Mouse (Mus musculus): ENCODE measurements around the gene Gm826. TPM values are rescaled to one million over a fixed set of nuclear protein-coding genes. Genes with fewer than 3 reads are reported as not detected.
A peak's percentile ranks its signal among the peaks of the same experiment; 100 is the strongest.

Gene Gm826
- total RNA-seq, 2 experiments from 2014 or later = 6.1 to 6.2 TPM

DNA sequence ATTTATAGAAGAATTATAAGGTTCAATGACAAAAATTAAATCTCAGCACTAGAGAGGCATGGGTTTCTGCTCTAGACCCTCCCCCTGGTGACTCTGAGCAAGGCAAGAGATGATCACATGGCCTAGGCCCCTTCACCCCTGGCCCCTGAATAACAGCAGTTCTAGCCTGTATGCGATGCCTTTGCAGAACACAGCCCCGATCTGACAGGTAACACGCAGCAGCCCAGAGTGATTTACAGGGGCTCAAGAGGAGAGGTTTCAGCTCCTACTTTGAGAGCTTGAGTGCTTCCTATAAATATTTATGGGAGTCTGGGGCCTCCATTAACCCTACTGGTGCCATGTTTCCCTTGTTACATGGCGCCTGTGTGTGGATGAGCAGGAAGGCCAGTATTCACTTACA lies 23.5 kb upstream of the Gm826 start:
- intact Hi-C loops (cut with DNase I) = no loop called here
- DNase-seq = no peak

DNA sequence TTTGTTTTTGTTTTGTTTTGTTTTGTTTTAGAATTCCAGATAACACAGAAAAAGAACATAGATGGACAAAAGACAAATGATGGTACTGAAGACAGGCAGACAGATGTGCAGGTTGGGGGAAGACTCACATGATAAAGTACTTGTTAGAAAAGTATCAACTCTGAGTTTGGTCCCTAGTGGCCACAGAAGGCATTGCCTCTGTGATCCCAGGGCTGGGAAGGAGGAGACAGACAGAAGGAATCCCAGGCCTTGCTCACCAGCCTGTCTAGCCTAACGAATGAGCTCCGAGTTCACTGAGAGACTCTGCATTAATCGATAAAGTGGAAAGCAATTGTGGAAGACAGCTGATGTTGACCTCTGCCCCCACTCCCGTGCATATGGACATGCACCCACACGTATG lies 22.2 kb upstream of the Gm826 start:
- intact Hi-C loops (cut with DNase I) = no loop called here

DNA sequence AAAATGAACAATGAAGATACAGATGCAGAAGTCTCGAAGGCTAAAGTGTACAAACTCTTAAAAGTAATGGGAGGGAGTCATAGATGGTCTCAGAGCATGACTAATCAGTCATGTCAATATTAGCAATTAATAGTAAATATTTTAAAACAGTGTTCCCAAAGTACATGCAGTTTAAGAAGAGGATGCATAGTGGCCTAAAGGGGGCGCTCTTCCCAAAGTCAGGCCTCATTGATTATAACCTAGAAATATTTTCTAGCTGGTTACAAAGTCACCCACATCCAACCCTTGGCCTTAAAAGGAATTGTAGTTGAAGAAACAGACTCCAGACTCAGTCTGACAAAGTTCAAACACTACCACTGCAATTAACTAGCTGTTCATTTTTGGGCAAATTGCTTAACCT lies 20.4 kb upstream of the Gm826 start:
- intact Hi-C loops (cut with DNase I) = no loop called here
- DNase-seq = no peak

More for the DNA sequence above, 22.2 kb upstream of the Gm826 start:
- no peak for DNase-seq

DNA sequence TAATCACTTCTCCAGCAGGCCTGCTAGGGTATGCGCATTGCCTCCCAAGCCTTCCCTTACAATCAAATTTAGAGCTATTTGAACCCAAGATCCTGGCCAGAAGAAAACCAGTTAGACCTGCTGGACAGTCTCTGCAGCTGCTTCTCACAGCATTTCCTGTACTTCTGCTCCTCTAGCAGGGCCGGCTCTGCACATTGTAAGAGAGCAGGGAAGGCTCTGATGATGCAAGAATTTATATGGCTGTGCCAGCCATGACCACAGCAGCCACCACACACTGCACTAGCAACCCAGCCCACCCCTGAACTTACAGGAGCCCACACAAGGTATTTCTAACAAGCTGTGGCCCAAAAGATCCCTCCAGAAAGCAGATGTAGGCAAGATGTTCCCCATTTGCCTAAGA lies 19.6 kb upstream of the Gm826 start:
- no peak for DNase-seq
- intact Hi-C loops (cut with DNase I) = no loop called here

DNA sequence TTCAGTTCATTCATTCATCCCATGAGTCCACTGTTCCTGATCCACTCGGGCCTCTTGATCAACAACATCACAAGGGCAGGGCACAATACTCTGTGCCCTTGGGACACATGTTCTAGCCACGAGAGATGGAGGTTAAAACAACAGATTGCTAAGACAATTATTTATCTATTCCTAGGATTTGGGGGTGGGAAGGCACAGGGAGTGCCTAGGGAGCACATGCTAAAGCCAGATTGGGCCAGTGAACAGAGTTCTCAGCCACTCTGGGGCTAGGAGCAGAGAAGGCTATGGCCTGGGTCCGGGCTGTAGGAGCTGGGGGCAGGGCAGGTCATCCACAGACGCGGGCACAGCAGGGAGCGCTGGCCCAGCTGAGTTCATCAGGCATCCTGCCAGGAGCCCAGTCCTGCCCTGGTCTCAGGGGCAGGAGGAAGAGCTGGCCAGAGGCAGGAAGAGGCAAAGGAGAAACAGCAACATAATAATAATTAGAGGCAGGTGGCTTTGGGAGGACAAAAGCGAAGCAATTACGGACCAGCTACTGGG lies 17.1 kb upstream of the Gm826 start:
- intact Hi-C loops (cut with DNase I) = no loop called here
- DNase-seq = peak in 1 of 2 experiments; percentile 62

DNA sequence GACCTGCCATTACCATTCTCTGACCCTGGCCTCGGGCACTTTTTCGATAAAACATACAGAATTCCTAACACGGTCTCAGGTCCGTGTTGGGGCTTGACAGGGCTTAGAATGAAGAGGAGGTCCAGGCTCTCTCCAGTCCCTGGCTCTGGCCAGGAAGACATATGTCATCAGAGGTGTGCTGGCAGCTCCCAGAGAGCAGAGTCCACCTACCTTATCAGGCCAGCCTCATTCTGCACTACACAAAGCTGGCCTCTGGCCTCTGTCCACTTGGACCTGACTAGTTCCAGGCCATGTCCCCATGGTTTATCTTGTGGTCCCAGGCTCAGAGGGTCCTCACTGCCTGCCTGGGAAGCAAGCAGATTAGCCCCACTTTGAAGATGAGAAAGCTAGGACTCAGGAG lies 15.6 kb upstream of the Gm826 start:
- intact Hi-C loops (cut with DNase I) = no loop called here
- DNase-seq = no peak

DNA sequence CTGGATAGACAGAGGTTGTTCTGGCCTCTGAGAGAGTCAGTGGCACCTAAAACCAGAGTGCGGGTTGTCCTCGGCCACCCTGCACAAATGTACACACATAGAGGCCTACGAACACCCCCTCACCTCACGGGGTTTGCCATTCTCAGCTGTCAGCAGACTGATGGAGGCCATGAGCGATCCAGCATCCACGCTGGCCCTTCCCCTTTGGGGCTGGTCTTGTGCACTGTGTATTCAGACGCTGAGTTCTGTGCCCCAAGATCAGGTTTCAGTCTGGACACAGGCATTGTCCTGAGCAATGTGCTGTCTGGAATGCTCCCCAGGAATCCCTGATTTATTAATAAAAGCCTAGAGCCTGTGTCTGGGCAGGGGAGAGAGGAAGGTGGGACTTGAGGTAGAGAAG lies 14.8 kb upstream of the Gm826 start:
- DNase-seq = no peak
- intact Hi-C loops (cut with DNase I) = no loop called here

DNA sequence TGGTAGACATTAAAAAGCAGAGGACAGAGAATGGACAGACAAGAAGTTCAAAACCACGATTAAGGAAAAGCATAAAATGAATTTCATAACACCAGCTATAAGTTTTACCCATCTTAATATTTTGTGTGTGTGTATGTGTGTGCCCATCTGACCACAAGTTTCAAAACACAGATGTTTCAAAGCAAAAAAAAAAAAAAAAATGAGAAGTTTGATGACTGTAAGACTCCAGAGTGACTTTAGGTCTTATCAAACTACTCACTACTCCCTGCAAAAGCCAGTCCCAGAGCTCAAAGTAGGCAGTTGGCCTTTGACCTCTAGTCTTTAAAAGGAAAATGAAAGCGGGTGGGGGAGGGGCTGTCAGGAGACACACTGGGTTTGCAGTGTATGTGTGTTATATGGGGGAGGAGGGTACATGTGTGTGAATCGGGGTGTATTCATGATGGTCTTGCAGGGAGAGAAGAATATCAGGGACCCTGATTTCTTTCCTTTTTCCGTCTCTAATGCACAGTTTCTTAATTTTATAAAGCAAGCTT lies 14.2 kb upstream of the Gm826 start:
- intact Hi-C loops (cut with DNase I) = no loop called here

DNA sequence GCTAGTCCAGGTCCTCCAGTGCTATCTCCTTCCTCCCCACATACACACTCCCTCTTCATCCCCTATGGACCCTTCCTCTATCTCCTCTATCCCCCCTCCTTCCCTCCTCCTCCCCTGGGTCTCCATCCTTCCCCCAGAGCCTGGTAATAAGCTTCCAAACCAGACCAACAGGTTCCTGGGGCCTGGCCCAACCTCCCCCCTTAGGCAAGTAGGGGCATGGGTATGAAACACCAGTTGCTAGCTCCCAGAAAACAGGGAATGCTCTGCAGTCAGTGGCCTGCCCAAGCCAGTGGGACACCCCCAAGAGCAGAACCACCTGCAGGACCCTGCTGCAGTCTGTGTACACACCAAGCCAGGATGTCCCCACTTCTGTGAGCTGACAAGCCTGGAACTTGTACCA lies 11.7 kb upstream of the Gm826 start:
- intact Hi-C loops (cut with DNase I) = no loop called here
- DNase-seq = no peak

More for the DNA sequence above, 14.2 kb upstream of the Gm826 start:
- no peak for DNase-seq

DNA sequence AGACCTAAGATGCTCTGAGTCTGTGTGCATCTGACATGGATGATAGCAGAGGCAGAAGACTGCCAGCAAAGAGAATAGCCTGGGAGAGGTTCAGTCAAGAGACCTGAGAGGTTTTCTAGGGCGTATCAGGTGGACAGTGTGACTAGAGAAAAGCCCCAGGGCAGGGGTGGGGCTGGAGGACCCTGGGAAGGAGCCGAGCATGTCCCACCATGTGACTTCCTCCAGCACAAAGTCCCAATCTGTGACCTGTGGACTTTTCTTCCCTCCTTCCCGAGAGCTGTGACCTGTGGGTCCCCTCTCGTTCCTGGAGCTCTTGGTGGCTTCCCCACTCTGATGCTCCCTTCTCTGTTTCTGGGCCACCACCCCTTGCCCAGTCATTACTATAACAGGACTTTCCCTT lies 6.2 kb upstream of the Gm826 start:
- intact Hi-C loops (cut with DNase I) = no loop called here
- no peak for DNase-seq

DNA sequence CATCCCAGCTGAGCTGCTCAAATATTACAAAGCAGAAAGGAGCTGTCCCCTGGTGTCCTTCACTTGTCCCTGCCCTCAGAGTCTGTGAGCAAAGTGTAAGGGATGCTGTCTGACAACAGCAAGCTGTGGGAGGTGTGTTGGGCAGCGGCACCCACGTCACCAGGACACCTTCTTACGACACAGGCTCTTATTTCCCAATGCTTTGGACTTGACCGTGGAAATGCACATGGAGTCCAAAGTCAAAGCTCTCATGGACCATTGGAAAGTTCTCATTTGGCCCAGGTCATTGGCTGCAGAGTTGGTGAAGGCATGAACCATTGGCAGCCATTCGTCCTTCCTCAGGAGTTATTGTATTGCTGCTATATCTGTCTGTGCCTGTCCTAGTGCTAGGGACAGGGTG lies 5.6 kb upstream of the Gm826 start:
- intact Hi-C loops (cut with DNase I) = no loop called here
- no peak for DNase-seq

DNA sequence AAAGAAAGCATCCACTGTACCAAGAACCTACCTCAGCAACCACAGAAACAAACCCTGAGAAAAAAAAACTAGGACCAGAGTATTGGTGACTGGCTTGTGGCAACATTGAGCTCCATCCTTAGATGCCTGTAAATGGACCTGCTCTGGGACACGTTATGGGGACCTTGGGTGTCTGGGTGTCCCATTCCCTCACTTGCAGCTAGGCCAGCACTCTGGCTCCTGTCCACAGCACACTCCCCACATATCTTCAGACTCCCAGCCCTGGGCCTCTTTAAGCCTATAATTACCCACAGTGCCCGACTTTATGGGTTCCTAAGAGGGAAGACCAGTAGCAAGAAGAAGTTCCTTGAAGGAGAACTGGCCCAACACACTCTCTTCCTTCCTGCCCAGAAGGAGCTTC lies 2.1 kb upstream of the Gm826 start:
- intact Hi-C loops (cut with DNase I) = no loop called here
- no peak for DNase-seq

DNA sequence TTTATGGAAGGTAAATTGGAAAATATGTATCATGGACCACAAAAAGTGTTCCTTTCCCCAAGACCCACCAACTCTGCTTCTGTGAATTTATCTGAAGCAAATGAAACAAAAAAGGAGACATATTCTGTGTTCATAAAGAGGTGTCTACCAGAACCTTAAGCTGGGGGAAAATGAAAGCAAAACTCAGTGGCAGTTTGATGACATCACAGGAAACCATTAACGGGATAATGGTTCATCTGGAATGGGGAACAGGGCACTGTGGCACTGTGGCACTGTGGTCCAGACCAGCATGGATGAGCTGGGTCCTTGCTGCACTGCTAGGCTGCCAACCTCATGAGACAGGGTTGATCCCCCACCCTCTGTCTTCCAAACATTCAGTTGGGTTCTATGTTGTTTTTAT lies 1.1 kb upstream of the Gm826 start:
- intact Hi-C loops (cut with DNase I) = no loop called here

DNA sequence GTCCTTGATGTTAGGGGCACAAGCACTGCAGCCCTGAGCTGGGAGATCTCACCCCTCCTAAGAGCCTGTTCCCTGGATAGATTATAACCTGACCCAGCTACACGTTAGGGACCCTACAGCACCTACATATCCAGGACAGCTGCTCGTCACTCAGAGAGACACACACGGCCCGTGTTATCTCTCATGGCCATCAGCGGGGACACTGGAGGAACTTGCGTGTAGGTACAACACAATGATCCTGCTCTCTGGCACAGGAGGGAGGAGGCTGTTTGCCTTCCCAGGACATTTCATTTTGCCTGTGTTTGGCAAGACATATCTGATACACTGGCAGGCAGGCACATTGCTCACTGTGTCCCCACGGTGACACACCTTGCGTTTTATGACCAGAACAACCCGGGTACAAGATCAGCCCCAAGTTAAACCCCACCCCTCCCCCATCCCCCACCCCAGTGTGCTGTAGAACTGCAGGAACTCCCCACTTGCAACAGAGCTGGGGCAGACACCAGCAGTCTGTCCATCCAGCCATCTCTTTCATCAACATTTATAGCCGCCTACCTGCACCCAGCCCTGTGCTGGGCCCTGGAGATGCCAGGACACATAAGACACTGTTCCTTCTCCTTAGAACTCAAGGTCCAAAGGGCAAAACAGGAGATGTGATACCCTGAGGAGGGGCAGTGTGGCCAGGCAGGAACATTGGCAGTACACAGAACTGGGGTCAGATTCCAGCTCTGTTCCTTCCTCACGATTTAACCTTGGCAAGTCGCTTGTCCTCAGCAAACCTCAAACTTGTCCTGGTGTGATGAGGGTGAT lies 1.2 kb downstream of the Gm826 start:
- no peak for DNase-seq
- intact Hi-C loops (cut with DNase I) = no loop called here

More for the DNA sequence above, 1.1 kb upstream of the Gm826 start:
- no peak for DNase-seq

DNA sequence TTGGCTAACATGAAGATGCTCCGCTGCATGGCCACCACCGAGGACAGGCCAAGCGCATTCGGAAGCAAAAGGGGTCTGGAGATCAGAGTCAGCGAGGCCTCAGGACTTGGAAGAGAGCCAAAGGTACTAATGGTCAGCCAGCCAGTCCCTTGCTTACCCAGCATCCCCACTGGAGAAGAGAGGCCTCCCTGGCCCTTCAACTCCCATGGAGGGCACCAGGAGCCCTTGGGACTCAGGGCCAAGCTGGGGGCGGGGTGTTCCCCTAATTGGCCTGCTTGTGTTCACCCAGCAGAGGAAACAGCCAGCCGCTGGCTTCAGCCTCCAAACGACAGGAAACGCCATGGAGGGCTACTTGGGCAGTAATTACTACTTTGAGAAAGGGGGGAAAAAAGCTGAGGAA lies 5.1 kb downstream of the Gm826 start:
- DNase-seq = no peak
- intact Hi-C loops (cut with DNase I) = no loop called here

DNA sequence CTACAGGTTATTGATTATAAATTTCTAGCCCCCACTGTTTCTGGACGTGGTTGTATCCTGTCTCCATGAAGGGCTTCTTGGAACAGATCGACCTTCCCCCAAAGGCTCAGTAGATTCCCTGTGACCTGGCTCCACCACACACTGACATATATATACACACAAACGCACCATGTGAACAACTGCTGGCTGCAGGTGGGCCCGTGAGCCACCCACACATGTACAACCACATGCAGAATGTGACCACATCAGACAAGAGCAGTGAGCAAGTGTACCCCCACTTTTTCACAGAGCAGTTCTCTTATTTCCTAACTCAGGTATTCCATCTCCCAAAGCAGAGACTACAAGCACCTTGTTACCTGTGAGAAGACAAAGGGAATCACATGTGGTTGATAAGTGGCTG lies 6.2 kb downstream of the Gm826 start:
- intact Hi-C loops (cut with DNase I) = no loop called here
- DNase-seq = no peak

DNA sequence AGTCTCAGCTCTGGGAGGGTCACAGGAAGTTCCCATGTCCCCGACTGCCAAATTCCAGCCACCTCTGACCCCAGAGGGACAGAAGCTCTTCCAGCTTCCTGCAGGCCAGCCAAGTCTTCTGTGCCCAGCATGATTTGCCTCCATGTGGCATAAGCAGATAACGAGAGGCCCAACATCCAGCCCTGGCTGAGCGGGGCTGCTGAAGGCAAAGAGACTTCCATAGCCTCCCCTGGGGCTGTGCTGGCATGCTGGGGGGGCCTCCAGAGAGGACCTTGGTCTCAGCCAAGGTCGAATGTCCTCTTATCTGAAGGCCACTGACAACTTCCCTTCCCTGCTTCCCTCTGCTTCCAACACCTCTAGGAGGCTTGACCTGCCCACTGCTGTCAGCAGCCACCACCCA lies 6.8 kb downstream of the Gm826 start:
- intact Hi-C loops (cut with DNase I) = no loop called here
- peak; percentile 67 for DNase-seq

DNA sequence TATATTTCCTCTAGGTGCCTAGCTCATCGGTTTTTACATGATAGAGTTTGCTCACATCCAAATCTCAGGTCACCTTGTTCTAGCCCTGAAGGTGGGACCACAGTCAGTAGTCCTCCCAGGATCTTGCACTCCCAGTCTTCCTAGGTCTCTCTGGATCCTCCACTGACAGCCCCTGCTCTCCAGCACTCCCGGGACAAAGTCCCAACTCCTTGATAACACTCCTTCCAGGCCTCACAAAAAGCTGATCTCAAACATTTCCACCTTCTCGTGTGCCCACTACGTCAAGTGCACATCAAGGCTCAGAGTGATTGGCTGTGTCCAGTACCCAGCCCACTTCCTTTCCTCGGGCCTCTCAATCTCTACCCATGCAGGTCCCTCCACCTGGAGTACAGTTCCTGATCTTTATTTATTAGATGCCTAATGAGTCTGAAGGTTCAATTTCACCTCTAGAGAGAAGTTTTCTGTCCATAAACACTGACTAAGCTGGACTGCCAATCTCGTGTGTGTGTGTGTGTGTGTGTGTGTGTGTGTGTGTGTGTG lies 8.8 kb downstream of the Gm826 start:
- DNase-seq = no peak
- intact Hi-C loops (cut with DNase I) = no loop called here

DNA sequence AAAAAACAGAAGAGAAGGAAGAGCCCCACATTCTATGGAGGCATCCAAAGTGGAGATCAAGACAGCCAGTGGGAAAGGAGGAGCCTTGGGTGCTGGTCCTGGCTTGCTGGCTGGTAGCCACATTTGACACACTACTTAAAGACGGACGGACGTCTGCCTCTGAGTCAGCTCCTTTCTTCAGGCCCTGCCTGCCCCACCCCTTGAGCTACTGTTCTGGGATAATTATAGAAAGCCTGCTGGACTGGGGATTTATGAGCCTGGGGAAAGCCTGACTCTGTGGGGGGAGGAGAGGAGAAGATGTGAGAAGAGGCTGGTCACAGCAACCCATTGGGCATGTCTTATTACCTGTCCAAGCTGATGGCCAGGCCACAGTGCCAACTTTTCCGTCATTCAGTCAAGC lies 12.1 kb downstream of the Gm826 start:
- intact Hi-C loops (cut with DNase I) = no loop called here
- peak in 1 of 2 experiments; percentile 36 for DNase-seq

DNA sequence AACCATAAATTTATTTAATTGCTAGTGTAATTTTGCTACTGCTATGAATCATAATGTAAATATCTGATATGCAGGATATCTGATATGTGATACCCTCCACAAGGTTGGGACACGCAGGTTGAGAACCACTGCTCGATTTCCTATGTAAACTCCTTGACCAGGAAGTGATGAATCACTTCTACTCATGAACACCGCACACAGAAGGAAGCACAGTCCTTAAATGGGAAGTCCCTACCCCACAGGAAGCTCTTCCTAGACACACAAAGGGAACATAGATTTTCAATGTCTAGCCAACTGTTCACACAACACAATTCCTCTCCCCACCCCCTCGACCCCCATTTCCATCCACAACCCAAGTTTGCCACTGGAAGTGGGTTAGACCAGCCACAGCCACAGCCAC lies 15.7 kb downstream of the Gm826 start:
- no peak for DNase-seq
- intact Hi-C loops (cut with DNase I) = no loop called here

DNA sequence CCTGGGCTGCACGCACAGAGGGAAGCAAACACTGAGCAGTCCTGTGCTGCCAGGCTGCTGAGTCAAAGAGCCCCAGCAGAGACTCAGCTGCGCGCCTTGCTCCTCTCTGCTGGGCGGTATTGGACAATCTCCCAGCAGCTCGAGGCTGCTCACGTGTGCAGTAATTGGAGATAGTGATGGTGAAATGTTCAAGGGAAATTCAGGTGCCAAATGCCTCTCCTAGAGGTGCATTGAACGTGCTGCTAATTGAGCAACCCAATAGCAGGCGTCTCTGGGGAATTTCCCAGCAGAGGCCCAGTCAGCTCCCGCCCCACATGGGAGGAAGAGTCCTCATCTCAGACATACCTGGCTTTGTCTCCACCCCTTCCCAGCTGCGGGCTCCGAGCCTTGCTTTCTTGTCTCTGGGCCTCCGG lies 20.4 kb downstream of the Gm826 start:
- intact Hi-C loops (cut with DNase I) = no loop called here
- no peak for DNase-seq

DNA sequence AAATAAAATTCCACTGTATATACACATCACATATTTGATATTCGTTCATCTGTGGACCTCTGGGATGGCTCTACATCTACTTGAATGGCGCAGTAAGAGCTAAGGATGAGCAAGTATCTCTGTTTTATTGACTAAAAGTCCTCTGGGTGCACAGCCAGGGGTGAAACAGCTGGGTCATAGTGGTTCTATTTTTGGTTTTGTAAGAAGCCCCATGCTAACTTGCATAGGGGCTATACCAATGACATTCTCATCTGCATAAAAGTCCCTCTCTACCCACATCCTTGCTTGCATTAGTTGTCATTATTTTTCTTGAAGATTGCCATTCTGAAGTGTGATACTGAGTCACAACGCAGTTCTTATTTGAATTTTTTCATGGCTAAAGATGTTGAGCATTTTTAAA lies 28.9 kb downstream of the Gm826 start:
- intact Hi-C loops (cut with DNase I) = no loop called here
- DNase-seq = no peak
